Mouse (Mus musculus): ENCODE data around the gene Tnnc1. TPM values are rescaled to one million over a fixed set of nuclear protein-coding genes. Genes with fewer than 3 reads are reported as not detected.
A peak's percentile ranks its signal among the peaks of the same experiment; 100 is the strongest.

Tnnc1 gene
- polyA plus RNA-seq, 1 experiment from 2014 or later = 1.3 TPM

DNA sequence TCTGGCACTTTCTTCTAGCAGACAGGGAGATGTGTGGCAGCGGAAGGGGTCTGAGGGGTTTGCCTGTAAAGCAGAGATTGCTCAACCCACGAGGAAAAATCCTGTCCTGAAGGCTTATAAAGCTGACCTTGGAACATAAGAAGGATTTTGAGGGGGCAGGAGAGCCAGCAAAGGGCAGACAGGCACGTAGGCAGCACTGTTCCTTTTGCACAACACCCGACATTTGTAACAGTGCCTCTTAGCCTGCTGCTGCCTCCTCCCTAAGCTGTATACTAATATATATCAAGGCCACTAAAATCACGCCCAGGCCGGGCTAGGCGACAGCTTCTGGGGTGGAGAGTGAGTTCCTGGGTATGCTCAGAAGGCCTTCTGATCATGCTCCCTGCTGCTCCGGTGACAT is 22.3 kb downstream of the Tnnc1 start:
- H3K9me3 ChIP-seq (ENCODE audit: control insufficient read depth, low read depth, low read length) = no peaks in the 10 kb centered on the region
- WGBS = 60% methylated on average over 8 of the region's 8 CpGs
- H3K36me3 ChIP-seq (ENCODE audit: control insufficient read depth, insufficient read depth, low read length) = no peaks in the 10 kb centered on the region
- H3K27ac ChIP-seq (ENCODE audit: low read length) = no peak overlapping the region
- H3K4me1 ChIP-seq (ENCODE audit: control insufficient read depth, insufficient read depth, low read length) = no peaks in the 10 kb centered on the region
- ATAC-seq (ENCODE audit: insufficient number of reproducible peaks, insufficient read depth, low FRiP score, low read depth) = no peak
- no peak overlapping the region for H3K4me2 ChIP-seq (replicated peaks; ENCODE audit: low read depth, low read length)
- no peaks in the 10 kb centered on the region for H3K27me3 ChIP-seq (ENCODE audit: control insufficient read depth, insufficient read depth, low read length)
- H3K4me3 ChIP-seq (ENCODE audit: low read depth, low read length) = no peak overlapping the region
- no peak overlapping the region for H3K9ac ChIP-seq (replicated peaks; ENCODE audit: low read depth, low read length)

DNA sequence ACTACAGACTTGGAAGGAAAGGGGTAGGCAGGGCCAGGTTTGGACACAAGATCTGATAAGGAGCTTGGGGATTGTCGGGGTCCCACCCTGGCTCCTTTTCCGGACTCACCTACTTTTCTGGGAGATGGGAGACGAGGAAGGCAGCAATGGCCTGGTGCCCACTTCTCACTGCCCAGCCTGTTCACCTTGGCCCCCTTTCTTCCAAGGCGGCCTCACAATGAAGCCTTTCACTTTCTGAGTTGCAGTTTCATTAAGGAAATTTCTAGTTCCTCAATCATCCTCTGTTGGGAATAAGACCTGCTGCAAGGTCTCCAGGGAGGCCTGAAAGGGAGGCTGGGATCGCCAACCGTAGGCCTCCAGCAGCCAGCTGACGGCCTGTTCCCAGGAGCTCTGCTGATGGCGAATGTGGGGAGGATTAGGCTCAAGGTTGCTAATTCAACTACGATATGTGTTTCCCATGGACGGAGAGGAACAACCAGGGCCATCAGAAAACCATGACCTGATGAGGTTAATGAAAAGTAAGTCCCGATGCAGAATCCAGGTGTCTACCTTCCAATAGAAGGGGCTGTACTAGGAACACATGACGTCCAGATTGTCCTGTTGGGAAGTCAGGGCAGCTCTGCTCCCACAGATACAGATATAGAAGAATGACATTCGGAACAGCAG is 24.4 kb downstream of the Tnnc1 start:
- Histone ChIP-seq H3K36me3 (ENCODE audit: control insufficient read depth, insufficient read depth, low read length) (no peaks in the 10 kb centered on the region), H3K27me3 (ENCODE audit: control insufficient read depth, insufficient read depth, low read length) (no peaks in the 10 kb centered on the region), H3K4me3 (ENCODE audit: low read depth, low read length) (no peak overlapping the region), H3K27ac (ENCODE audit: low read length) (no peak overlapping the region; the same call in 1 of the 2 replicates), H3K9me3 (ENCODE audit: control insufficient read depth, low read depth, low read length) (no peaks in the 10 kb centered on the region), H3K4me1 (ENCODE audit: control insufficient read depth, insufficient read depth, low read length) (no peaks in the 10 kb centered on the region), H3K9ac (replicated peaks; ENCODE audit: low read depth, low read length) (no peak overlapping the region), H3K4me2 (replicated peaks; ENCODE audit: low read depth, low read length) (no peak overlapping the region)
- no peak for ATAC-seq (ENCODE audit: insufficient number of reproducible peaks, insufficient read depth, low FRiP score, low read depth)
- WGBS = 85% methylated on average over 13 of the region's 13 CpGs

DNA sequence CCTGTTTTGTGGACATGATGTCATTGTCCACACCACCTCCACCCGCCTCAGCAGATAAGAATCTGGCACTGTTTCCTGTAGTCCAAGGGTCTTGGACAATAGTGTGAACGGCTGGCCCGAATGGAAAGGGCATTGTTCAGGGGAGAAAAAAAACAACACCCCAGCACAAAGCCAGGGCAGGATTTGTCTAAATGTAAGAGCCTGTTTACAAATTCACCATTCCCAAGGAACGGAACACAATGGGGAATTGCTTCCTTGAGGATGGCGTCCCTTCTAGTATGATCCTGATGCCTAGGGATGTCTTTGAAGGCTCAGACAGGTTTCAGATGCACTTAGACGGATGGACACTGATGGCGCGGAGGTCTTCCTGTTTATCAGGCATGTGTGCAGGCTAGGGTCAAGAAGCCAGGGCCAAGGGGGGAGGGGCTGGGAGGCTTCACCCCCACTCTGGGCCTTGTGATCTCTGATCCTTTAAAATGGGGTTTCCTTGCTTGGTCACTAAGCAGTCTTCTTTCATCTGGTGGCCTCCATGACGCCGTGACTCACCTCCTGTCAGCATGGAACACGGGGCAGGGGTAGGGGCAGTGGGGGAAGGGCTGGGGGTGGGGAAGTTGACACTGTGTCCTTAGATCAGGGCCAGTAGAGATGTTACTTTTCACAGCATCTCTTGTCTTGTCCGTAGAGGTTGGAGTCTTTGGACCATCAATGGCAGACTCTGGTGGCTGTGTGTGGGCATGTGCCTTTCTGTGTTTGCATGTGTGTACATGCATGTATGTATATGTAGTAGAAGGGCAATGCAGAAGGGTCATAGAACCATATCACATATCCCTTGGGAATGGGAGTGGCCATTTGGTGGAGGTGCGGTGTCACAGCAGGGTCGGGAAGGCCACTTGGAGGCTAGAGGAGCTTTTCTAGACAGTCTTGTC is 25.2 kb downstream of the Tnnc1 start:
- no peak overlapping the region for H3K4me3 ChIP-seq (ENCODE audit: low read depth, low read length)
- no peak overlapping the region for H3K4me2 ChIP-seq (replicated peaks; ENCODE audit: low read depth, low read length)
- no peak for ATAC-seq (ENCODE audit: insufficient number of reproducible peaks, insufficient read depth, low FRiP score, low read depth)
- 76% methylated on average over 14 of the region's 14 CpGs for WGBS
- no peaks in the 10 kb centered on the region for H3K9me3 ChIP-seq (ENCODE audit: control insufficient read depth, low read depth, low read length)
- H3K9ac ChIP-seq (replicated peaks; ENCODE audit: low read depth, low read length) = no peak overlapping the region
- H3K27me3 ChIP-seq (ENCODE audit: control insufficient read depth, insufficient read depth, low read length) = no peaks in the 10 kb centered on the region
- 0 out of 2 replicates have a peak overlapping the region, but pooled peaks have one; percentile 2 for H3K27ac ChIP-seq (ENCODE audit: low read length)
- no peaks in the 10 kb centered on the region for H3K36me3 ChIP-seq (ENCODE audit: control insufficient read depth, insufficient read depth, low read length)
- no peaks in the 10 kb centered on the region for H3K4me1 ChIP-seq (ENCODE audit: control insufficient read depth, insufficient read depth, low read length)

- Histone ChIP-seq H3K27ac (ENCODE audit: low read length) (0 out of 2 replicates have a peak overlapping the region, but pooled peaks have one; percentile 2), H3K9me3 (ENCODE audit: control insufficient read depth, low read depth, low read length) (no peaks in the 10 kb centered on the region), H3K9ac (replicated peaks; ENCODE audit: low read depth, low read length) (no peak overlapping the region), H3K36me3 (ENCODE audit: control insufficient read depth, insufficient read depth, low read length) (no peaks in the 10 kb centered on the region), H3K4me1 (ENCODE audit: control insufficient read depth, insufficient read depth, low read length) (no peaks in the 10 kb centered on the region), H3K4me3 (ENCODE audit: low read depth, low read length) (no peak overlapping the region), H3K4me2 (replicated peaks; ENCODE audit: low read depth, low read length) (no peak overlapping the region), H3K27me3 (ENCODE audit: control insufficient read depth, insufficient read depth, low read length) (no peaks in the 10 kb centered on the region)
- peak; percentile 58; the same call in 1 of the 2 replicates for ATAC-seq (ENCODE audit: insufficient number of reproducible peaks, insufficient read depth, low FRiP score, low read depth)
- 11% methylated on average over 11 of the region's 11 CpGs for WGBS
These were observed 26.0 kb downstream of the Tnnc1 start for GRCm38 (mm10) chr14:31233996-31234591.

GRCm38 (mm10) chr14:31237101-31237882 is 29.2 kb downstream of the Tnnc1 start:
- no peaks in the 10 kb centered on the region for H3K9me3 ChIP-seq (ENCODE audit: control insufficient read depth, low read depth, low read length)
- H3K4me2 ChIP-seq (replicated peaks; ENCODE audit: low read depth, low read length) = no peak overlapping the region
- H3K36me3 ChIP-seq (ENCODE audit: control insufficient read depth, insufficient read depth, low read length) = no peaks in the 10 kb centered on the region
- WGBS = 80% methylated on average over 7 of the region's 7 CpGs
- H3K9ac ChIP-seq (replicated peaks; ENCODE audit: low read depth, low read length) = no peak overlapping the region
- H3K4me1 ChIP-seq (ENCODE audit: control insufficient read depth, insufficient read depth, low read length) = no peaks in the 10 kb centered on the region
- H3K4me3 ChIP-seq (ENCODE audit: low read depth, low read length) = no peak overlapping the region
- no peak overlapping the region for H3K27ac ChIP-seq (ENCODE audit: low read length)
- no peak for ATAC-seq (ENCODE audit: insufficient number of reproducible peaks, insufficient read depth, low FRiP score, low read depth)
- H3K27me3 ChIP-seq (ENCODE audit: control insufficient read depth, insufficient read depth, low read length) = no peaks in the 10 kb centered on the region

DNA sequence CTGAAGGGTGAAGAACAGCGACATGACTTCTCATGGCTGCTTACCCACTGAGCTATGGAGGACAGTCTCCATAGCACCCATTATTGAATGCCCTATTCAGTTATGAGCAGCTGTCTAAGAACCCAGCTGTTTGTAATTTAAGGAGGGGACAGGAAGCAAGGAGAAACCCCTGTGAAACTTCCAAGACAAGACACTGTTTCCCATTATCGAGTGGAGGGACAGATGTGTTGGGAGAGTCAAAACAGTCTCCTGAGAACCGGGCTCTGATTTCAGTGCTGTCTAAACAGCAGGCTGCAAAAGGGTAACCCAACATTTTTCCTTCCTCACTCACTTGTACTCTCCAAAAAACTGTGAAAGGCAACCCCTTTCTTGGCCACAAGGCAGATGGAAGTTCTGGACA is 32.4 kb downstream of the Tnnc1 start:
- no peak overlapping the region for H3K4me3 ChIP-seq (ENCODE audit: low read depth, low read length)
- no peaks in the 10 kb centered on the region for H3K9me3 ChIP-seq (ENCODE audit: control insufficient read depth, low read depth, low read length)
- no peak for ATAC-seq (ENCODE audit: insufficient number of reproducible peaks, insufficient read depth, low FRiP score, low read depth)
- H3K4me2 ChIP-seq (replicated peaks; ENCODE audit: low read depth, low read length) = no peak overlapping the region
- H3K9ac ChIP-seq (replicated peaks; ENCODE audit: low read depth, low read length) = no peak overlapping the region
- WGBS = 67% methylated on average over 3 of the region's 3 CpGs
- no peaks in the 10 kb centered on the region for H3K4me1 ChIP-seq (ENCODE audit: control insufficient read depth, insufficient read depth, low read length)
- no peaks in the 10 kb centered on the region for H3K36me3 ChIP-seq (ENCODE audit: control insufficient read depth, insufficient read depth, low read length)
- no peaks in the 10 kb centered on the region for H3K27me3 ChIP-seq (ENCODE audit: control insufficient read depth, insufficient read depth, low read length)
- no peak overlapping the region for H3K27ac ChIP-seq (ENCODE audit: low read length)

- Histone ChIP-seq H3K4me2 (replicated peaks; ENCODE audit: low read depth, low read length) (no peak overlapping the region), H3K9me3 (ENCODE audit: control insufficient read depth, low read depth, low read length) (no peaks in the 10 kb centered on the region), H3K9ac (replicated peaks; ENCODE audit: low read depth, low read length) (no peak overlapping the region), H3K27ac (ENCODE audit: low read length) (no peak overlapping the region), H3K4me3 (ENCODE audit: low read depth, low read length) (no peak overlapping the region), H3K27me3 (ENCODE audit: control insufficient read depth, insufficient read depth, low read length) (no peaks in the 10 kb centered on the region), H3K4me1 (ENCODE audit: control insufficient read depth, insufficient read depth, low read length) (no peaks in the 10 kb centered on the region), H3K36me3 (ENCODE audit: control insufficient read depth, insufficient read depth, low read length) (no peaks in the 10 kb centered on the region)
- ATAC-seq (ENCODE audit: insufficient number of reproducible peaks, insufficient read depth, low FRiP score, low read depth) = no peak
- 74% methylated on average over 1 of the region's 1 CpGs for WGBS
These were observed 36.7 kb downstream of the Tnnc1 start for GRCm38 (mm10) chr14:31244777-31245176.

GRCm38 (mm10) chr14:31245946-31246345 is 37.8 kb downstream of the Tnnc1 start:
- H3K27ac ChIP-seq (ENCODE audit: low read length) = no peak overlapping the region
- no peak for ATAC-seq (ENCODE audit: insufficient number of reproducible peaks, insufficient read depth, low FRiP score, low read depth)
- no peak overlapping the region for H3K9ac ChIP-seq (replicated peaks; ENCODE audit: low read depth, low read length)
- no peaks in the 10 kb centered on the region for H3K36me3 ChIP-seq (ENCODE audit: control insufficient read depth, insufficient read depth, low read length)
- H3K4me2 ChIP-seq (replicated peaks; ENCODE audit: low read depth, low read length) = no peak overlapping the region
- 73% methylated on average over 1 of the region's 1 CpGs for WGBS
- no peaks in the 10 kb centered on the region for H3K27me3 ChIP-seq (ENCODE audit: control insufficient read depth, insufficient read depth, low read length)
- no peaks in the 10 kb centered on the region for H3K9me3 ChIP-seq (ENCODE audit: control insufficient read depth, low read depth, low read length)
- no peak overlapping the region for H3K4me3 ChIP-seq (ENCODE audit: low read depth, low read length)
- no peaks in the 10 kb centered on the region; the same call in 1 of the 2 replicates for H3K4me1 ChIP-seq (ENCODE audit: control insufficient read depth, insufficient read depth, low read length)

Measured in stomach, embryonic 14.5 days (tissue).